Mouse (Mus musculus) gastrocnemius, postnatal 14 days (tissue): ENCODE measurements around the gene Tsc22d3. TPM values are rescaled to one million over a fixed set of nuclear protein-coding genes. Genes with fewer than 3 reads are reported as not detected.

Experiments used
- DNase-seq: peaks from one replicate; pipeline ENCODE4 v3.0.0; 2021; ENCODE audit warnings: mixed read lengths
- intact Hi-C: fragments of 180-260 bp; cut with DNase I; formaldehyde crosslinking; loops from one replicate; pipeline ENCODE4 v1.15.1; 2025; ENCODE audit warnings: low total_unique reads
- long read RNA-seq, 2 experiments: library from polyadenylated mRNA; stranded (forward); transcript quantifications; one replicate each; pipeline ENCODE4 v2.0.0; 2021
- total RNA-seq, 2 experiments: library from RNA; stranded (reverse); gene quantifications; 2 replicates each; pipeline ENCODE4 v1.2.3; 2021

Gene Tsc22d3
- 100 to 1,000 TPM; 119 to 244 TPM for total RNA-seq
- long read RNA-seq, experiment 1, transcript Tsc22d3-201 (3 exons, 1,974 nt), result major isoform, 215 of 358 reads
- long read RNA-seq, experiment 1, transcript Tsc22d3-202 (3 exons, 1,790 nt), result minor isoform, 16 of 358 reads
- long read RNA-seq, experiment 1, partial matches to known transcripts, result 27 of 358 reads
- long read RNA-seq, experiment 1, other reads (novel, unspliced or antisense), result 98 of 358 reads
- long read RNA-seq, experiment 2, transcript Tsc22d3-202 (3 exons, 1,790 nt), result minor isoform, 29 of 413 reads
- long read RNA-seq, experiment 2, transcript Tsc22d3-201 (3 exons, 1,974 nt), result major isoform, 247 of 413 reads
- long read RNA-seq, experiment 2, partial matches to known transcripts, result 12 of 413 reads
- long read RNA-seq, experiment 2, other reads (novel, unspliced or antisense), result 122 of 413 reads

GRCm38 (mm10) chrX:140600410-140601109 is at the start of gene Tsc22d3:
TSS of gene Tsc22d3 (minus strand) at chrX:140600659.
- peak; percentile 41 for DNase-seq
- intact Hi-C loops, result loop anchor here (5.0 kb wide), 1 partner anchor 113 kb away; no protein-coding TSS in a partner anchor

GRCm38 (mm10) chrX:140639592-140639991 is 39.1 kb upstream of the Tsc22d3 start:
- no peak for DNase-seq
- intact Hi-C loops, result no loop called here

- DNase-seq, result no peak
- intact Hi-C loops, result no loop called here
These were observed 37.6 kb upstream of the Tsc22d3 start for GRCm38 (mm10) chrX:140638028-140638427.

GRCm38 (mm10) chrX:140624875-140625594 is 24.6 kb upstream of the Tsc22d3 start:
- no peak for DNase-seq
- intact Hi-C loops, result no loop called here

- DNase-seq, result no peak
- intact Hi-C loops, result no loop called here
These were observed 9.5 kb upstream of the Tsc22d3 start for GRCm38 (mm10) chrX:140609938-140610337.

- DNase-seq, result no peak
- intact Hi-C loops, result loop anchor here (5.0 kb wide), 1 partner anchor 115 kb away; no protein-coding TSS in a partner anchor
These were observed 1.4 kb upstream of the Tsc22d3 start for GRCm38 (mm10) chrX:140601884-140602283.

GRCm38 (mm10) chrX:140601311-140601710 is 852 bp upstream of the Tsc22d3 start:
- intact Hi-C loops, result loop anchor here (5.0 kb wide), 1 partner anchor 114 kb away; no protein-coding TSS in a partner anchor

GRCm38 (mm10) chrX:140599561-140600409 is 674 bp downstream of the Tsc22d3 start:
- peak; percentile 18 for DNase-seq
- intact Hi-C loops, result loop anchor here (5.0 kb wide), 2 partner anchors 52 to 112 kb away; no protein-coding TSS in a partner anchor

More at GRCm38 (mm10) chrX:140601311-140601710, 852 bp upstream of the Tsc22d3 start:
- no peak for DNase-seq

GRCm38 (mm10) chrX:140598850-140599560 is 1.5 kb downstream of the Tsc22d3 start:
- intact Hi-C loops, result loop anchor here (5.0 kb wide), 1 partner anchor 52 kb away; no protein-coding TSS in a partner anchor

GRCm38 (mm10) chrX:140598194-140598849 is 2.1 kb downstream of the Tsc22d3 start:
- intact Hi-C loops, result loop anchor here (5.0 kb wide), 1 partner anchor 51 kb away; no protein-coding TSS in a partner anchor
- DNase-seq, result peak; percentile 10

More at GRCm38 (mm10) chrX:140598850-140599560, 1.5 kb downstream of the Tsc22d3 start:
- peak; percentile 76 for DNase-seq

- no peak for DNase-seq
- intact Hi-C loops, result no loop called here
These were observed 9.3 kb downstream of the Tsc22d3 start for GRCm38 (mm10) chrX:140591176-140591575.

GRCm38 (mm10) chrX:140590142-140590541 is 10.3 kb downstream of the Tsc22d3 start:
- intact Hi-C loops, result no loop called here
- no peak for DNase-seq

GRCm38 (mm10) chrX:140589194-140589751 is 11.2 kb downstream of the Tsc22d3 start:
- intact Hi-C loops, result no loop called here
- no peak for DNase-seq

GRCm38 (mm10) chrX:140588534-140588933 is 11.9 kb downstream of the Tsc22d3 start:
- DNase-seq, result no peak
- intact Hi-C loops, result no loop called here

- intact Hi-C loops, result no loop called here
- no peak for DNase-seq
These were observed 20.0 kb downstream of the Tsc22d3 start for GRCm38 (mm10) chrX:140580416-140580815.

- no peak for DNase-seq
- intact Hi-C loops, result no loop called here
These were observed 24.8 kb downstream of the Tsc22d3 start for GRCm38 (mm10) chrX:140575636-140576035.

- no peak for DNase-seq
- intact Hi-C loops, result no loop called here
These were observed 25.3 kb downstream of the Tsc22d3 start for GRCm38 (mm10) chrX:140575200-140575599.
